Mouse (Mus musculus) lung, postnatal 0 days (tissue): ENCODE measurements around the gene Dtx2.

Experiments used
- CTCF ChIP-seq: IDR thresholded peaks from 2 replicates; pipeline ENCODE4 v1.5.1; 2016; ENCODE audit warnings: antibody characterized with exemption, mild to moderate bottlenecking
- EP300 ChIP-seq: IDR thresholded peaks from 2 replicates; pipeline ENCODE4 v1.6.1; 2016; ENCODE audit warnings: antibody characterized with exemption, mild to moderate bottlenecking, control low read depth

- no peak for TF ChIP-seq CTCF
- TF ChIP-seq EP300, result no peak
These were observed 24.4 kb upstream of the Dtx2 start for GRCm38 (mm10) chr5:135970247-135970646.
